Comparison of ENCODE assay signal across 12 mouse cellular contexts in the genomic region with DNA sequence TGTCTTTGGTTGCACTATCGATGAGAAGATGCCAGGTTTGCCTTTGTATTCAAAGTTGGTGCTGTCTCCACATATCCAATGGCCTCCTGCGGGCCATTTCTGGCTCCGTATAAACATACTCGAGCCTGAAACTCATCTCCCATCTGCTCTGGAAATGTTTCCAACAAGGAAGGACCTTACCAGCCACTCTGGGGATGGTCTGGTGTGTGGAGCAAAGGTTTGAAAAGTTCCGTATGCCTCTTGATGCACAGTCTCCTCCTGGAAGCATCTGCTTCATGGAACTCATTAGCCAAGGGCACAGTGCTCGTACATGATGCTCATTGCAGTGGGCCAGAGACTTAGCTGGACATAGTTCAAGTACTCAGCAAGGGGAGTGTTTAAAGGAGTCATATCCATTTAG.
"Had no signal": no experiment of that assay in that cellular context is flagged by ENCODE, and none has a peak within 500 bp of the region (broad histone marks: within the 10 kb centered on the region; RNA-seq: fewer than 3 reads in every experiment).

No protein-coding gene starts in this region.

- DNase-seq: kidney, adult 9 months; kidney, postnatal 36 days; lung, postnatal 14 days; right cerebral cortex, postnatal 14 days; thymus, postnatal 36 days had no signal

- H3K27ac ChIP-seq: kidney, postnatal 0 days; layer of hippocampus, adult 2 months; limb, embryonic 15.5 days; liver, embryonic 12.5 days; lung, embryonic 15.5 days; midbrain, embryonic 13.5 days; stomach, embryonic 15.5 days had no signal

- H3K4me3 ChIP-seq: layer of hippocampus, adult 2 months; limb, embryonic 15.5 days; liver, embryonic 12.5 days; lung, embryonic 15.5 days; midbrain, embryonic 13.5 days; stomach, embryonic 15.5 days had no signal

- H3K27me3 ChIP-seq: limb, embryonic 15.5 days; liver, embryonic 12.5 days; lung, embryonic 15.5 days; midbrain, embryonic 13.5 days; stomach, embryonic 15.5 days had no signal

- ATAC-seq: liver, embryonic 12.5 days; midbrain, embryonic 13.5 days had no signal

- H3K4me1 ChIP-seq: stomach, embryonic 15.5 days had no signal
